Mouse (Mus musculus) limb, embryonic 11.5 days (tissue): ENCODE measurements around the gene Ubn1. TPM values are rescaled to one million over a fixed set of nuclear protein-coding genes. Genes with fewer than 3 reads are reported as not detected.

ENCODE experiments used
- ATAC-seq: fragments of 200-750 bp; cut with Nextera tagmentation; 2 replicates; pipeline ENCODE4 v1.8.0; 2017; ENCODE audit warnings: low read depth; ENCODE audit not compliant: insufficient number of reproducible peaks, low FRiP score, low TSS enrichment
- DNase-seq: peaks from one replicate; pipeline ENCODE4 v3.0.0-alpha.2; 2015; ENCODE audit warnings: low spot score
- H3K27ac ChIP-seq: fragments of 300-500 bp; sonication (generic); replicated peaks from 2 replicates; pipeline ENCODE4 v1.5.1; 2014; ENCODE audit warnings: low read depth, mild to moderate bottlenecking, low read length
- H3K27me3 ChIP-seq: fragments of 300-500 bp; sonication (generic); 2 replicates; pipeline ENCODE4 v1.6.1; 2014; ENCODE audit warnings: mild to moderate bottlenecking, low read length, mixed read lengths; ENCODE audit not compliant: control insufficient read depth, insufficient read depth
- H3K36me3 ChIP-seq: fragments of 300-500 bp; sonication (generic); 2 replicates; pipeline ENCODE4 v1.6.1; 2014; ENCODE audit warnings: mild to moderate bottlenecking, low read length, moderate library complexity, mixed read lengths; ENCODE audit not compliant: control insufficient read depth, insufficient read depth
- H3K4me1 ChIP-seq: fragments of 300-500 bp; sonication (generic); 2 replicates; pipeline ENCODE4 v1.6.1; 2014; ENCODE audit warnings: low read length, mixed read lengths; ENCODE audit not compliant: control insufficient read depth, insufficient read depth
- H3K4me2 ChIP-seq: fragments of 300-500 bp; sonication (generic); 2 replicates; pipeline ENCODE4 v1.6.1; 2014; ENCODE audit warnings: low read depth, mild to moderate bottlenecking, moderate library complexity; ENCODE audit not compliant: severe bottlenecking
- H3K4me3 ChIP-seq: fragments of 300-500 bp; sonication (generic); 2 replicates; pipeline ENCODE4 v1.5.1; 2014; ENCODE audit warnings: low read depth, low read length
- H3K9ac ChIP-seq: fragments of 300-500 bp; sonication (generic); 2 replicates; pipeline ENCODE4 v1.6.1; 2014; ENCODE audit warnings: mild to moderate bottlenecking, low read length
- H3K9me3 ChIP-seq: fragments of 300-500 bp; sonication (generic); 2 replicates; pipeline ENCODE4 v1.6.1; 2016; ENCODE audit warnings: low read length; ENCODE audit not compliant: control insufficient read depth
- WGBS: fragments of 180-500 bp; shearing (Covaris S2); extraction: QIAGEN DNeasy Blood & Tissue Kit; methylation state at CpG from one replicate; pipeline ENCODE4 v1.1.7; 2014; 5-methylcytosine and 5-hydroxymethylcytosine counted together
- polyA plus RNA-seq: library from polyadenylated mRNA; unstranded; fragments of >200 nt; fragmentation: Nextera tagmentation; extraction: Ambion mirVana; gene quantifications from 2 replicates; pipeline ENCODE4 v1.2.1, GENCODE M21; 2014

The Ubn1 gene
- polyA plus RNA-seq, 1 experiment from 2014 or later, result 25.1 TPM

GRCm38 (mm10) chr16:5050251-5051110 lies 624 bp downstream of the Ubn1 start:
- Histone ChIP-seq H3K4me1 (peaks cover 4% of the 10 kb centered on the region; the same call in 1 of the 2 replicates), H3K4me3 (peak overlapping the region; percentile 88), H3K27ac (peak overlapping the region; percentile 85), H3K9me3 (no peaks in the 10 kb centered on the region), H3K27me3 (no peaks in the 10 kb centered on the region), H3K9ac (peak overlapping the region; percentile 77), H3K4me2 (peak overlapping the region; percentile 79), H3K36me3 (peaks cover 5% of the 10 kb centered on the region; the same call in 1 of the 2 replicates)
- DNase-seq, result peak; percentile 72
- peak; percentile 81 for ATAC-seq
- under 1% methylated on average over 77 of the region's 78 CpGs for WGBS

- no peak for ATAC-seq
- no peak for DNase-seq
These were observed 8.3 kb downstream of the Ubn1 start for GRCm38 (mm10) chr16:5058114-5058513.

GRCm38 (mm10) chr16:5063472-5063871 lies 13.6 kb downstream of the Ubn1 start:
- Histone ChIP-seq H3K4me3 (no peak overlapping the region), H3K9ac (no peak overlapping the region), H3K4me2 (no peak overlapping the region), H3K27ac (no peak overlapping the region), H3K9me3 (no peaks in the 10 kb centered on the region), H3K27me3 (no peaks in the 10 kb centered on the region), H3K36me3 (peaks cover 10% of the 10 kb centered on the region), H3K4me1 (no peaks in the 10 kb centered on the region)
- WGBS, result 96% methylated on average over 4 of the region's 4 CpGs
- no peak for ATAC-seq
- DNase-seq, result no peak

More at GRCm38 (mm10) chr16:5058114-5058513, 8.3 kb downstream of the Ubn1 start:
- H3K27me3 ChIP-seq, result no peaks in the 10 kb centered on the region
- no peak overlapping the region for H3K4me2 ChIP-seq
- H3K9me3 ChIP-seq, result no peaks in the 10 kb centered on the region
- H3K27ac ChIP-seq, result no peak overlapping the region
- 76% methylated on average over 1 of the region's 1 CpGs for WGBS
- no peaks in the 10 kb centered on the region for H3K4me1 ChIP-seq
- H3K4me3 ChIP-seq, result no peak overlapping the region
- peaks cover 2% of the 10 kb centered on the region; the same call in 1 of the 2 replicates for H3K36me3 ChIP-seq
- H3K9ac ChIP-seq, result no peak overlapping the region

GRCm38 (mm10) chr16:5070321-5070720 lies 20.5 kb downstream of the Ubn1 start:
- no peaks in the 10 kb centered on the region for H3K4me1 ChIP-seq
- H3K27me3 ChIP-seq, result no peaks in the 10 kb centered on the region
- no peak for ATAC-seq
- no peak overlapping the region for H3K9ac ChIP-seq
- H3K4me2 ChIP-seq, result no peak overlapping the region
- no peak for DNase-seq
- no peak overlapping the region for H3K4me3 ChIP-seq
- H3K36me3 ChIP-seq, result peaks cover 15% of the 10 kb centered on the region
- H3K27ac ChIP-seq, result no peak overlapping the region
- WGBS, result 97% methylated on average over 3 of the region's 3 CpGs
- no peaks in the 10 kb centered on the region for H3K9me3 ChIP-seq

- WGBS, result 88% methylated on average over 7 of the region's 7 CpGs
- Histone ChIP-seq H3K4me2 (no peak overlapping the region), H3K9ac (no peak overlapping the region), H3K27me3 (no peaks in the 10 kb centered on the region), H3K9me3 (no peaks in the 10 kb centered on the region), H3K36me3 (peaks cover 22% of the 10 kb centered on the region), H3K4me3 (no peak overlapping the region), H3K27ac (no peak overlapping the region), H3K4me1 (no peaks in the 10 kb centered on the region)
- ATAC-seq (no peak), DNase-seq (no peak)
These were observed 22.1 kb downstream of the Ubn1 start for GRCm38 (mm10) chr16:5071974-5072373.

- no peak overlapping the region for H3K4me2 ChIP-seq
- H3K27ac ChIP-seq, result no peak overlapping the region
- WGBS, result 90% methylated on average over 5 of the region's 5 CpGs
- no peak overlapping the region for H3K9ac ChIP-seq
- no peak overlapping the region for H3K4me3 ChIP-seq
- H3K9me3 ChIP-seq, result no peaks in the 10 kb centered on the region
- ATAC-seq, result no peak
- H3K36me3 ChIP-seq, result peaks cover 36% of the 10 kb centered on the region
- no peaks in the 10 kb centered on the region for H3K27me3 ChIP-seq
- DNase-seq, result no peak
- no peaks in the 10 kb centered on the region for H3K4me1 ChIP-seq
These were observed 24.5 kb downstream of the Ubn1 start for GRCm38 (mm10) chr16:5074341-5074740.

- WGBS, result 89% methylated on average over 4 of the region's 4 CpGs
- ATAC-seq, result no peak
- no peaks in the 10 kb centered on the region for H3K4me1 ChIP-seq
- no peak overlapping the region for H3K4me3 ChIP-seq
- no peak for DNase-seq
- H3K9me3 ChIP-seq, result no peaks in the 10 kb centered on the region
- H3K27ac ChIP-seq, result no peak overlapping the region
- no peaks in the 10 kb centered on the region for H3K27me3 ChIP-seq
- no peak overlapping the region for H3K9ac ChIP-seq
- H3K4me2 ChIP-seq, result no peak overlapping the region
- peaks cover 31% of the 10 kb centered on the region for H3K36me3 ChIP-seq
These were observed 35.3 kb downstream of the Ubn1 start for GRCm38 (mm10) chr16:5085196-5085595.

- H3K4me3 ChIP-seq, result no peak overlapping the region
- no peak overlapping the region for H3K27ac ChIP-seq
- DNase-seq, result no peak
- H3K36me3 ChIP-seq, result peaks cover 30% of the 10 kb centered on the region
- H3K9me3 ChIP-seq, result no peaks in the 10 kb centered on the region
- no peak overlapping the region for H3K9ac ChIP-seq
- H3K4me2 ChIP-seq, result no peak overlapping the region
- no peaks in the 10 kb centered on the region for H3K27me3 ChIP-seq
- H3K4me1 ChIP-seq, result no peaks in the 10 kb centered on the region
- WGBS, result 95% methylated on average over 2 of the region's 2 CpGs
- no peak for ATAC-seq
These were observed 36.3 kb downstream of the Ubn1 start for GRCm38 (mm10) chr16:5086179-5086578.
